Mouse (Mus musculus) stomach, postnatal 0 days (tissue): Measurements from ENCODE around the gene Lmntd1. TPM values are rescaled to one million over a fixed set of nuclear protein-coding genes. Genes with fewer than 3 reads are reported as not detected.
A peak's percentile ranks its signal among the peaks of the same experiment; 100 is the strongest.

Experiments
- ATAC-seq: fragments of 200-750 bp; cut with Nextera tagmentation; 2 replicates; pipeline ENCODE4 v1.8.0; 2017; ENCODE audit not compliant: low FRiP score, low TSS enrichment
- DNase-seq: peaks from one replicate; pipeline ENCODE4 v3.0.0-alpha.2; 2016; ENCODE audit warnings: low spot score
- H3K27ac ChIP-seq: fragments of 300-500 bp; sonication (generic); replicated peaks from 2 replicates; pipeline ENCODE4 v1.5.1; 2014; ENCODE audit warnings: mild to moderate bottlenecking, control low read depth
- H3K27me3 ChIP-seq: fragments of 300-500 bp; sonication (generic); 2 replicates; pipeline ENCODE4 v1.6.1; 2014; ENCODE audit warnings: low read length; ENCODE audit not compliant: control insufficient read depth, insufficient read depth
- H3K36me3 ChIP-seq: fragments of 300-500 bp; sonication (generic); 2 replicates; pipeline ENCODE4 v1.6.1; 2014; ENCODE audit warnings: low read length, mixed read lengths; ENCODE audit not compliant: control insufficient read depth, insufficient read depth
- H3K4me1 ChIP-seq: fragments of 300-500 bp; sonication (generic); replicated peaks from 2 replicates; pipeline ENCODE4 v1.6.1; 2014; ENCODE audit warnings: antibody characterized with exemption; ENCODE audit not compliant: control insufficient read depth, insufficient read depth
- H3K4me2 ChIP-seq: fragments of 300-500 bp; sonication (generic); replicated peaks from 2 replicates; pipeline ENCODE4 v1.6.1; 2014; ENCODE audit warnings: low read depth, mild to moderate bottlenecking, control low read depth, moderate library complexity
- H3K4me3 ChIP-seq: fragments of 300-500 bp; sonication (generic); 2 replicates; pipeline ENCODE4 v1.5.1; 2014; ENCODE audit warnings: low read depth, low read length, control low read depth
- H3K9ac ChIP-seq: fragments of 300-500 bp; sonication (generic); 2 replicates; pipeline ENCODE4 v1.6.1; 2014; ENCODE audit warnings: mild to moderate bottlenecking, low read length, control low read depth, mixed read lengths
- H3K9me3 ChIP-seq: fragments of 300-500 bp; sonication (generic); 2 replicates; pipeline ENCODE4 v1.6.1; 2016; ENCODE audit warnings: low read length; ENCODE audit not compliant: control insufficient read depth
- CTCF ChIP-seq: IDR thresholded peaks from 2 replicates; pipeline ENCODE4 v1.5.1; 2016; ENCODE audit warnings: antibody characterized with exemption, low read depth, mild to moderate bottlenecking, moderate library complexity
- EP300 ChIP-seq: optimal IDR thresholded peaks from 2 replicates; pipeline ENCODE3; 2016; ENCODE audit warnings: antibody characterized with exemption
- WGBS: fragments of 180-500 bp; shearing (Covaris S2); extraction: QIAGEN DNeasy Blood & Tissue Kit; methylation state at CpG from one replicate; pipeline ENCODE4 v1.1.7; 2014; 5-methylcytosine and 5-hydroxymethylcytosine counted together
- polyA plus RNA-seq: library from polyadenylated mRNA; unstranded; fragments of >200 nt; fragmentation: Nextera tagmentation; extraction: Ambion mirVana; gene quantifications from 2 replicates; pipeline ENCODE4 v1.2.1, GENCODE M21; 2015

The Lmntd1 gene
- polyA plus RNA-seq, 1 experiment from 2014 or later, result 0.16 TPM

GRCm38 (mm10) chr6:145346305-145346704 lies 267.8 kb downstream of the Lmntd1 start:
- Histone ChIP-seq H3K27me3 (no peaks in the 10 kb centered on the region), H3K4me3 (no peak overlapping the region), H3K4me2 (no peak overlapping the region), H3K27ac (no peak overlapping the region), H3K9me3 (no peaks in the 10 kb centered on the region), H3K4me1 (no peaks in the 10 kb centered on the region), H3K36me3 (no peaks in the 10 kb centered on the region), H3K9ac (no peak overlapping the region)
- WGBS, result 80% methylated on average over 8 of the region's 8 CpGs
- TF ChIP-seq EP300, result no peak
- TF ChIP-seq CTCF, result no peak
- ATAC-seq (no peak), DNase-seq (no peak)

DNA sequence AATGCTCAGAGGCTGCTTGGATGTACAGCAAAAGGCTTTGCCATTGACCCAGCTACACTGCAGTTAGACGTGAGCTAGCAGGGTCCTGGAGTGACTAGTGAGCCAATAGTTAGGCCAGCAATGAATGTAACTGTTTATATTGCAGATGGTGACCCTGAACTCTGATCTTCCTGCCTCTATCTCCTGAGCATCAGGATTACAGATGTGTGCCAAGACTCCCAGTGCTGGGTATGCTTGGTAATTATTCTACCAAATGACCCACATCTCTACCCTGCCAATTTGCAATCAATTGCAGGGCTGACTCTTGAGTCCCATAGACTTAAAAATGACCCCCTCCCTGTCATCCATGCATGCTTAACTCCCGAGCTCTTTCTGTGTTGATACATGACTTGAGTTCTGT lies 269.4 kb downstream of the Lmntd1 start:
- H3K4me3 ChIP-seq, result no peak overlapping the region
- TF ChIP-seq CTCF (no peak), EP300 (no peak)
- H3K9ac ChIP-seq, result no peak overlapping the region
- H3K27ac ChIP-seq, result no peak overlapping the region
- ATAC-seq (no peak), DNase-seq (no peak)
- WGBS, result 67% methylated on average over 2 of the region's 2 CpGs
- no peaks in the 10 kb centered on the region for H3K4me1 ChIP-seq
- H3K27me3 ChIP-seq, result no peaks in the 10 kb centered on the region
- H3K9me3 ChIP-seq, result no peaks in the 10 kb centered on the region
- no peak overlapping the region for H3K4me2 ChIP-seq
- no peaks in the 10 kb centered on the region for H3K36me3 ChIP-seq

- Histone ChIP-seq H3K36me3 (no peaks in the 10 kb centered on the region), H3K4me3 (no peak overlapping the region), H3K4me1 (no peaks in the 10 kb centered on the region), H3K9me3 (no peaks in the 10 kb centered on the region), H3K27me3 (no peaks in the 10 kb centered on the region), H3K27ac (no peak overlapping the region), H3K4me2 (no peak overlapping the region), H3K9ac (no peak overlapping the region)
- no peak for TF ChIP-seq EP300
- no peak for TF ChIP-seq CTCF
- DNase-seq (no peak), ATAC-seq (no peak)
- 50% methylated on average over 1 of the region's 1 CpGs for WGBS
These were observed 270.7 kb downstream of the Lmntd1 start for GRCm38 (mm10) chr6:145343457-145343856.

DNA sequence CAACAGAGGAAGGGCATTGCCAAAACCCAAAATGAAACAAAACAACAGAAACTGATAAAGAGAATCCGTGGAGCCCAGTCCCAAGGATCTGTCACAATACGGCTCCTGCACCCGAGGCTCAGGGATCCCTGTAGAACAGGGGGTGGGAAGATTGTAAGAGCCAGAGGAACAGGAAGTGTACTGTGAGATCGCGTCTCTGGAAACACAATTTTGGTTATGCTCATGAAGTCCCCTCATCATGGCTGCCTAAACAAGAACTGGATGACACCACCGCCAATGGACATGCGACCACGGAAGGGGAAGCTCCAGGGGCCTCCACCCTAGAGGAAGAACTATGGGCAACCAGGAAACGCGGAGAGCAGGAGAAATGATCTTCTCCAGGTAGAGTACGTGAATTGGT lies 271.3 kb downstream of the Lmntd1 start:
- no peaks in the 10 kb centered on the region for H3K27me3 ChIP-seq
- H3K9me3 ChIP-seq, result no peaks in the 10 kb centered on the region
- DNase-seq (no peak), ATAC-seq (no peak)
- 81% methylated on average over 11 of the region's 11 CpGs for WGBS
- no peak overlapping the region for H3K9ac ChIP-seq
- H3K27ac ChIP-seq, result no peak overlapping the region
- no peak overlapping the region for H3K4me3 ChIP-seq
- no peak for TF ChIP-seq CTCF
- H3K4me1 ChIP-seq, result no peaks in the 10 kb centered on the region
- no peak overlapping the region for H3K4me2 ChIP-seq
- no peaks in the 10 kb centered on the region for H3K36me3 ChIP-seq

DNA sequence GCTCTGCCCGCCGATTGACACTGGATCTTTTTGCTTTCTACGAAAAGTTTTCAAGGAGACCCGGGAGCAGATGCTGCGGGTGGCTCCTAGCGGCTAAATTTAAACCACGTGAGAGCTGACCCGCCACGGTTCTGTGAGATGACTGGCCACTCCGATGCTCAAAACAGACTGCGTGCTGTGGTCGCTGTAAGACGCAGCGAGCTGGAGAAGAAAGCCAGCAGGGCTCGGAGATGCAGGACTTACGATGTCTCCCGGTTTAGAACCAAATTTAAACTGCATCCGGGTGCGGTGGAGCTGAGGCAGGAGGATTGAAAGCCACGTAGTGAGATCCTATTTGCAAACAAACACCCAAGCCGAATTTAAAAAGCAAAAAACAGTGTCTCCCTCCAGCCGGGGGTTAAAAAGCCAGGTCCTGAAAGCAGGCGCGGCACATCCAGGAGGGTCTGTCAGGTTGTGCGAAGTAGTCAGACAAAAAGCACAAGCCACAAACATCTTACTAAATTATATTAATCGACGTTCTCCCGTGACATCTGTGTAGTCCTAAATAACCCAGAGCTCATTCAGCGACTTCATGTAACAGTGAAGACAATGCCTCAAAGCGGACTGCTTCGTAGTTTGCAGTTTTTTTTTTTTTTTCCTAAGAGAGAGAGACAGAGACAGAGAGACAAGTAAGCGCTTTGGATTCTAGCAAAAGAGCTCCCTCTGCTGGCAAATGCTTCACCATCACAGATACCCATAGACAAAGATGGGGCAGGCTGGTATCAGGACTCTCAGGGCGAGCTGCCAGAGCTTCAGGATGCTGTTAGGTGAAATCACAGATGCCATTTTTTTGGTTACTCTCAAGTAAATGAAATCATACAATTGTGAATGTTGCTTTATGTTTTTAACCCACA lies 272.6 kb downstream of the Lmntd1 start:
- Histone ChIP-seq H3K36me3 (no peaks in the 10 kb centered on the region), H3K27me3 (no peaks in the 10 kb centered on the region), H3K4me1 (no peaks in the 10 kb centered on the region), H3K27ac (peak overlapping the region; percentile 92), H3K9ac (peak overlapping the region; percentile 45), H3K9me3 (no peaks in the 10 kb centered on the region), H3K4me2 (peak overlapping the region; percentile 81), H3K4me3 (peak overlapping the region; percentile 49)
- TF ChIP-seq EP300 (no peak), CTCF (peak; percentile 92)
- ATAC-seq (peak; percentile 43; the same call in 1 of the 2 replicates), DNase-seq (peak; percentile 77)
- WGBS, result under 1% methylated on average over 33 of the region's 33 CpGs

GRCm38 (mm10) chr6:145340657-145341146 lies 273.4 kb downstream of the Lmntd1 start:
- Histone ChIP-seq H3K27me3 (no peaks in the 10 kb centered on the region), H3K36me3 (no peaks in the 10 kb centered on the region), H3K27ac (peak overlapping the region; percentile 92), H3K4me2 (peak overlapping the region; percentile 81), H3K9me3 (no peaks in the 10 kb centered on the region), H3K4me3 (peak overlapping the region; percentile 49), H3K4me1 (no peaks in the 10 kb centered on the region), H3K9ac (peak overlapping the region; percentile 67)
- 0% methylated on average over 37 of the region's 37 CpGs for WGBS
- ATAC-seq (peak; percentile 96), DNase-seq (peak; percentile 99)
- TF ChIP-seq EP300 (peak; percentile 13), CTCF (peak; percentile 28)
